Mouse (Mus musculus) ES-Bruce4 (cell line): ENCODE measurements around the gene Dnah8.

Source experiments
- EP300 ChIP-seq: IDR thresholded peaks from 2 replicates; pipeline ENCODE4 v1.6.1; 2011; ENCODE audit warnings: low read depth, low read length; ENCODE audit not compliant: insufficient read depth
- POLR2A ChIP-seq: IDR thresholded peaks from one replicate; pipeline ENCODE4 v1.8.1; 2011; ENCODE audit warnings: low read length; ENCODE audit not compliant: insufficient read depth

DNA sequence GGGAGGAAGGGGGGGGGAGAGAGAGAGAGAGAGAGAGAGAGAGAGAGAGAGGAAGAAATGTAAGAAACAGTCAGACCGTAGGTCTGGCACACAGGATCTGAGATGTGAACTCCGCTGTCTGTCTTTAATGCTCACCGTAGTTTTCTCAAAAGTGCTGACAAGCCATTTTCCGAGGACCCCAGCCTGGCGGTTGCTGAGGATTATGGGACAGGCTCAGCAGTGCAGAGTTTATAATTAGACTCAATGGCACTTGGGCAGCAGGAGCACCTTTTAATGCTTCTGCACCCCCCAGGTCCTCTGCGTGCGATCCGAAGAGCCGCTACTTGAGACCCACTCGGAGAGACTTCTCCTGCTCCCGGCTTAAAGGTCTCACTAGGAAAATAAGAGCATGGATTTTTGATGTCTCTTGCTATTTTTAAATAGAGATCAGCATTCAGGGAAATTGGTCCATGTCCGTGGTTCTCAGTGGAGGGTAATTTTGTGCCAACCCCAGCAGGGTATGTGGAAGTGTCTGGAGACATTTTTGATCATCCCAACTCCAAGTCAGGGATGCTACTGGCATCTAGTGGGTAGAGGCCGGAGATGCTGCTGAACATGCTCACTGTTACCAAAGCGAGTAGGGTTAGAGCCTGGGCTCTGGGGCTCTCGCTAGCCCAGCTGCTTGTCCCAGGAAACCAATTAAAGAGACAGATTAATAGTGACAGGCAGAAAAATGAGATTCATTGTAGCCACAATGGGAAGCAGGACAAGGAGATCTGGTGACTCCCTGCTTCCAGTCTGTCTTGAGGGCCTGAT, 184.9 kb downstream of the Dnah8 start:
- TF ChIP-seq EP300 (no peak), POLR2A (no peak)
